Mouse (Mus musculus): ENCODE data around the gene Ccdc191. TPM values are rescaled to one million over a fixed set of nuclear protein-coding genes. Genes with fewer than 3 reads are reported as not detected.

Ccdc191 gene
- total RNA-seq (2014; fragmentation: Nextera tagmentation), result 5.5 and 12.8 TPM in 2 replicates
- total RNA-seq (2017), result 17.7 and 18.2 TPM in 2 replicates

DNA sequence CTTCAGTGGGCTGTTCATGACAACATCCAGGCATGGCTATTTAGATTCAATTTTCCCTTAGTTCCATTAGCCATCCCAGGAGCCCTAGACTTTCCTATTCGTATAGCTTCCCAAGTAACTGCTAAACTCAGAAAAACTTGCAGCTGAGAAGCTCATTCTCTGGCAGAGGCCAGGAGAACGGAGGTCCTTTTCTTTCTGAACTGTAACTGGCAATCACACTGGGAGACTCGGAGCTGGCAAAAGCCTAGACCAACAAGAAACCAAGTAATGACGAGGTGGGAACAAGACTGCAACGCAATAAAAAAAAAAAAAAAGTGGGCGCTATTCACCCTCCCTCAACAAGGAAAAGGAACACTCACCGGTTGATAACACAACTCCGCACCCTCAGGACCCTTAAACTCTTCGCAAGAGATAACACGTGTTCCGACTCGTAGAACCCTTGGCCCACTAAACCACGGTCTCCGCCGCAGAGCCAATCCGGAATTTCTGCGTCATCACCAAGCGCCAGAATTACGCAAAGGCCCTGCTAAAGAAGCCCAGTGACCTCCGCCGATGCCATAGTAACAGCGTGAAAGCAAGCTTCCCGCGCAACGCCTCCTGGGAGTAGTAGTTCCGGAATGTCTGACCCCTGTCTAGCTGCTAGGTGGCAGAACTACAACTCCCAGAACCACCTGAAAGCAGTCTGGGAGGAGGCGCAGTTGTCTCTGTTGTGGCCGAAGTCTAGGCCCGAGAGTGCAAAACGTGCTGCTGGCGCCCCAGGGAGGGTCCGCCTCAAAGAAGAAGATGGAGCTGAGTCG lies at the start of gene Ccdc191:
TSS of gene Ccdc191 (plus strand) at position 593 of the 797 bp plus-strand sequence.
- peak; percentile 96 for ATAC-seq (replicated peaks; ENCODE audit: poor library complexity, severe bottlenecking)

DNA sequence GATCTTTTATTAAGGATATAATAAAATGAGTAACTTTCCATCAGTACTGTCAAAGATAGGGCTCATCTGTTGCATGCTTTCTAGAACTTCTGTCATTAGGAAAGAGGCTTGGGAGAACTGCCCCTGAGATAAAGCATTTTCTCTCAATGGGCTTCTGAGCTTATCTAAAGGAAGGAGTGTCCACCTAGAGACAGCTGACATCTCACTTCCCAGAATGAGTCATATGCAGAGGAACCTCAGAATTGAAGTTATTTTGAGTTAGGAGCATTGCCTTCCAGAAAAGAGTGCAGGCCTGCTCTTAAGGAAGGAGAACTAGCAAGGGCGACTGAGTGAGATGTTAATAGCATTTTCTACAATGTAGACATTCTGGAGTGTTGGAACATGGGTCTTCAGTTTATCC lies 48.4 kb upstream of the Ccdc191 start:
- no peak for ATAC-seq (replicated peaks; ENCODE audit: poor library complexity, severe bottlenecking)

DNA sequence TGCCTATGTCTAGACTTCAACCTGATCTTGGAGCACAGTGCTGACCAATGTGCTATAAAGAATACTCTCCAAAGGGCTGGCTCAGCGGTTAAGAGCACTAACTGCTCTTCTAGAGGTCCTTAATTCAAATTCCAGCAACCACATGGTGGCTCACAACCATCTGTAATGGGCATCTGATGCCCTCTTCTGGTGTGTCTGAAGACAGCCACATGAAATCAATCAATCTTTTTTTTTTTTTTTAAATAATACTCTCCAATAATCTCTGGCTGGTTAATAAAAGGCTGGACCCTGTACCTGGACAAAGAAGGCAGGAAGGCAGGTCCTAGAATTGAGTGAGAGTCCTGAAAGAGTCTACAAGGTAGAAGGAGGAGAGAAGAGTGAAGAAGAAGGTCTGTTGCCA lies 39.8 kb upstream of the Ccdc191 start:
- ATAC-seq (replicated peaks; ENCODE audit: poor library complexity, severe bottlenecking), result no peak

- ATAC-seq (replicated peaks; ENCODE audit: poor library complexity, severe bottlenecking), result no peak
Measured at GRCm38 (mm10) chr16:43858941-43859476, 30.6 kb upstream of the Ccdc191 start.

- ATAC-seq (replicated peaks; ENCODE audit: poor library complexity, severe bottlenecking), result no peak
Measured at GRCm38 (mm10) chr16:43860624-43861023, 29.0 kb upstream of the Ccdc191 start.

- ATAC-seq (replicated peaks; ENCODE audit: poor library complexity, severe bottlenecking), result no peak
Measured at GRCm38 (mm10) chr16:43869805-43870204, 19.8 kb upstream of the Ccdc191 start.

GRCm38 (mm10) chr16:43871419-43871818 lies 18.2 kb upstream of the Ccdc191 start:
- no peak for ATAC-seq (replicated peaks; ENCODE audit: poor library complexity, severe bottlenecking)

DNA sequence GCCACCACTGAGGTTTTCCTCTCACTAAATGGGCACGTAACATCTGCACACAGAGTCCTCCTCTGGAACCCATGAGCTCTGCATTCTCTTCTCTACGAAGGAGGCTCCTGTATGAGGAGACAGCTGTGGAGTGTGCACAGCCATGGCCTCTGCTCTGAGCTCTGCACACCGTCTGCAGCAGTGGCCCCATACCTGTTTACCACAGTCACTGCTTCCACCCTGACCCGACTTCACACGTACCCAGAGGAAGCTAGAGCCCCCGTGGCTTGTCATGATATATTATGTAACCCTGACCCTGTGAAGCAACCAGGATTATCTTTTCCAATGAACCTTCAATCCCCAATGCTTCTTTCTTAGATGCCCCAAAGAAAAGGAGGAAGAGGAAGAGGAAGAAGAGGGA lies 9.8 kb upstream of the Ccdc191 start:
- ATAC-seq (replicated peaks; ENCODE audit: poor library complexity, severe bottlenecking), result peak; percentile 58

DNA sequence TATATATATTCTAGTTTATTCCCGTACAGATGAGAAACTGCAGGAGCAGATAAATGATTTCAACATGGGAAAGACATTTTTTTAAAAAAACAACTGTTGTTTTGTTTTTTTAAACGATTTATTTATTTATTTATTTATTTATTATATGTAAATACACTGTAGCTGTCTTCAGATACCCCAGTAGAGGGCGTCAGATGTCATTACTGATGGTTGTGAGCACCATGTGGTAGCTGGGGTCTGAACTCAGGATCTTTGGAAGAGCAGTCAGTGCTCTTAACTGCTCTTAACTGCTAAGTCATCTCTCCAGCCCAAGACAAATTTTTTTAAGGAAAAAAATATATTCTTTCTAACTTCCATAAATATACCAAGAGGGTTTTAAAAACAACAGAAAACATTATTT lies 8.0 kb upstream of the Ccdc191 start:
- no peak for ATAC-seq (replicated peaks; ENCODE audit: poor library complexity, severe bottlenecking)

- ATAC-seq (replicated peaks; ENCODE audit: poor library complexity, severe bottlenecking), result peak; percentile 40; the same call in 1 of the 2 replicates
Measured at GRCm38 (mm10) chr16:43882329-43882728, 7.3 kb upstream of the Ccdc191 start.

GRCm38 (mm10) chr16:43890005-43890336 lies 371 bp downstream of the Ccdc191 start:
- peak; percentile 72 for ATAC-seq (replicated peaks; ENCODE audit: poor library complexity, severe bottlenecking)

DNA sequence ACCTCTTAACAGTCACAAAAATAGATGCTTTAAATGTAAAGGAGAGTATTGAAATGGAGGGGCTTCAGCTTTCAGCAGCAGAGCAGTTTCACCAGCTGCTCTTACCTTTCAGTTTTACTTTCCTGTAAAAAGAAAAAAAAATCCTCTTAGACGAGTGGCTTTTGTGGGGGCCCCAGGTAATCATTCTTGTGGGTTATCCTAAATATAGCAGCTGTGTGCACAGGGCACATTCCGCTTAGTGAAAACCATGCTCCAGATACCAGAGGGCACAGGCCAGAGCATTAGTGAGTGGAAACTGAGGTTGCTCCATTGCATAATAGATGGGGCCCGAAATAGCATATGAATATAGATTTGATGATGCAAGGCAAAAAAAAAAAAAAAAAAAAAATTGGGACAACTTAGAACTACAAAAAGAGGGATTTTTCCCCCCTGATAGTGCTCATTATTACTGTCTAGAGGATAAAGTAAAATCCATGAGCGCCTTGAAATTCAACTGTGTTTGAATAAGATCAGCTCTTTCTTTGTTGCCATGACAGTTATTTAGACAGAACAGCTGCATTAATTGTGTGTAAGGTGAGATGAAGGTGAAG lies 1.2 kb downstream of the Ccdc191 start:
- ATAC-seq (replicated peaks; ENCODE audit: poor library complexity, severe bottlenecking), result no peak

DNA sequence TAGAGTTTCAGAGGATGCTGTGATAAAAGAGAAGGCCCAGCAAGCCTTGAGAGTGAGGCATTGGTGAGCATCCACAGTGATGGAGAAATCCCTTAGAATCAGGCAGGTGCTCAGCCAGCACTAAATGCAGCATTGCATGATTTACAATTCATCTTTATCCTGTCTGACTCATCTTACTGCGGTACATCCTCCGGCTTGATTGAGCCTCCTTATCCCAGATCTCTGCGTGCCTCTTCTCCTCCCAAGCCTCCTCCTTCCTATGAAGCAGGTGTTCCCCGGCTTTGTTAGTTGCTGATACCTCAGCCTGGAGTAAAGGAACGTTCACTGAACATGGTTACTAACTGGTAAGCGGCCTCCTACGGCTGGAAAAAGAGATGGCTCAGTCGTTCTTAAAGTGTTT lies 4.9 kb downstream of the Ccdc191 start:
- no peak for ATAC-seq (replicated peaks; ENCODE audit: poor library complexity, severe bottlenecking)

DNA sequence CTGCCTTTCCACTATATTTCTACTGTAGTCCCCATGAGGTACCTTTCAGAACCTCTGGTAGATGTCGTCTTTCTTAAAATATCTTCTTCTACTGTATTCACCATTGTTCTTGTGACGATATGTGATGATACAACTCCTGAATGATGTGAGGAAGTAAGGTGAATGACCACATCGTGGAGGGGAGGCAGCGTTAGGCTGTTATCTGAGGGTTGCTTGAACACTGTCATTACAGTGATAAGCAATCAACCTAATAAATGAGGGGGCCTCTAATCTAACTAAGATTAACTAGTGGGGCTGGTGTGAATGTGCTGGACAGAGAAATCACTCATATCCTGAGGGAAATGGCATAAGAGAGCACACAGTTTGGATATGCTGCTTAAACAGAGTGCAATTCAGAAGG lies 10.5 kb downstream of the Ccdc191 start:
- no peak for ATAC-seq (replicated peaks; ENCODE audit: poor library complexity, severe bottlenecking)

GRCm38 (mm10) chr16:43900571-43900970 lies 11.0 kb downstream of the Ccdc191 start:
- ATAC-seq (replicated peaks; ENCODE audit: poor library complexity, severe bottlenecking), result no peak

DNA sequence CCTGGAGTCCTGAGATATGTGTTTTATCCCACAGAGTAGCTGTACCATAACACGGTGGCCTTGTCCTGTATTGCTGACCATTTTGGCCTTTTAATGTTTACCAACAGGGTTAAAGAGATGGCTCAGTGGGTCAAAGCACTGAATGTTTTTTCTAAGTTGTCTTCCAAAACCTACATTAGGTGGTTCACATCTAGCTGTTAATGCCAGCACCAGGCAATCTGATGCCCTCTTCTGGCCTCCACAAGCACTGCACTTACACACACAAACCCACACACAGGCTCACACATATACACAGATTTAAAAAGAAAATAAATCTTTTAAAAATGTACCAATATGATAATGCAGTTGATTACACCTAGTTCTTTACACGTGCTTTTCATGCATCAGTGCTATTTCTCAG lies 19.3 kb downstream of the Ccdc191 start:
- ATAC-seq (replicated peaks; ENCODE audit: poor library complexity, severe bottlenecking), result peak; percentile 52

DNA sequence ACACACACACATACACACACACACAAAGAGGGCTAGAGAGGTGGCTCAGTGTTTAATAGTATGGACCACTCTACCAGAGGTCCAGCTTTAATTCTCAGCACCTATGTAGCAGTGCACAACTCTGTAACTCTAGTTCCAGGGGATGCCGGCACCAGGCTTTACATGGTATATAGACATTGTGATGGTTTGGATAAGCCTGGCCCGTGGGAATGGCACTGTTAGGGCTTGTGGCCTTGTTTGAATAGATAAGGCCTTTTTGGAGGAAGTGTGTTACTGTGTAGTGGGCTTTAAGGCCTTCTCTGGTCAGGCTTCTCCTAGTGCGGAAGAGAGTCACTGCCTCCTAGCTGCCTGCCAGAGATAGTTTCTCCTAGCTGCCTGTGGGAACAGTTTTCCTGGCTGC lies 29.3 kb downstream of the Ccdc191 start:
- no peak for ATAC-seq (replicated peaks; ENCODE audit: poor library complexity, severe bottlenecking)

GRCm38 (mm10) chr16:43922024-43922423 lies 32.4 kb downstream of the Ccdc191 start:
- ATAC-seq (replicated peaks; ENCODE audit: poor library complexity, severe bottlenecking), result no peak

GRCm38 (mm10) chr16:43922630-43923029 lies 33.0 kb downstream of the Ccdc191 start:
- no peak for ATAC-seq (replicated peaks; ENCODE audit: poor library complexity, severe bottlenecking)

- no peak for ATAC-seq (replicated peaks; ENCODE audit: poor library complexity, severe bottlenecking)
Measured at GRCm38 (mm10) chr16:43925001-43925558, 35.5 kb downstream of the Ccdc191 start.

- no peak for ATAC-seq (replicated peaks; ENCODE audit: poor library complexity, severe bottlenecking)
Measured at GRCm38 (mm10) chr16:43925846-43926245, 36.2 kb downstream of the Ccdc191 start.

All from granulocyte monocyte progenitor cell, adult 5-6 weeks (primary cell).